Mouse (Mus musculus): Measurements from ENCODE around the gene Cops7b. TPM values are rescaled to one million over a fixed set of nuclear protein-coding genes. Genes with fewer than 3 reads are reported as not detected.
"Not testable (repeated sequence)": the region's sequence is repeated elsewhere in the genome, so short reads cannot be mapped to it uniquely, and the experiment has no call there.

Gene Cops7b
- 26.9 and 28.2 TPM in 2 replicates for polyA plus RNA-seq (2015; fragmentation: Nextera tagmentation; extraction: Ambion mirVana)

DNA sequence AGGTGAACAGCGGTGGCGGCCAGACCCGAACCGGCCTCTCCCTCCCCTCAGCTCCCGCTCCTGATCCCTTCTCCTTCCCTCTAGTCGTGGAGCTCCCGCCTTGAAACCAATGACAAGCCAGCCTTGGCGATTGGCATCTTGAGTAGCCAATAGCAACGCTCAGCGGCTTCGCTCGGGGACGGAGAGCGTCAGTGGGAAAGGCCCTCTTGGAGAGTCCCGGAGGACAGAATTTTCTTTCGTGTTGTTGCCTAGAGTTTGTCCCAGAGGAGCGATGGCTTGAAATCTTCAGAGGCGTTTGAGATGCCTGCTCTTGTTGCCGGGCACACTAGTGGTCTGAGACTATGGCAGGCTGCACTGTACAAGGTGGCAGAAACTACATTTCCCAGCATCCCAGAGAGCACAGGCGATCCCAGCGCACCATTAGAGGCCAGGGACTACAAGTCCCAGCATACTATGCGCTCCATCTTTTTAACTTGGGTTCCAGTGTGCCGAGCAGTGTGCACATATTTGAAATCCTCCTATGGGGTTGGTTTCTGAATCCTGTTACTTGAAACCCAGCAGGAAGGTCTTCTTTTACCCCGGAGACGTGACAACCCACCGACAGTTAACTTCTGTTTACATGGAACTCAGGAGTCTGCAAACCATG lies at the start of gene Cops7b, which contains the start of gene Pde6d:
Gene Cops7b, plus strand, starts transcription at position 454 of the 646 bp plus-strand sequence.
Gene Pde6d, minus strand, starts transcription at position 179 of the 646 bp plus-strand sequence.
- WGBS: 0% methylated on average over 26 of the region's 26 CpGs
- H3K27ac ChIP-seq (replicated peaks): peak within 1 kb of the TSS; percentile 63
- no peaks in the 10 kb centered on the region for H3K9me3 ChIP-seq
- H3K4me3 ChIP-seq: peak within 1 kb of the TSS; percentile 95
- peak; percentile 90 for ATAC-seq (ENCODE audit: extremely low read depth, insufficient number of reproducible peaks, low FRiP score, low TSS enrichment)
- peaks cover 5% of the 10 kb centered on the region; the same call in 1 of the 2 replicates for H3K36me3 ChIP-seq
- H3K4me2 ChIP-seq: peak within 1 kb of the TSS; percentile 82
- no peaks in the 10 kb centered on the region for H3K27me3 ChIP-seq (replicated peaks)
- peak within 1 kb of the TSS; percentile 95 for H3K9ac ChIP-seq
- H3K4me1 ChIP-seq: peaks cover 28% of the 10 kb centered on the region

GRCm38 (mm10) chr1:86533411-86534130 lies 49.1 kb upstream of the Cops7b start:
- Histone ChIP-seq H3K36me3 (peaks cover 31% of the 10 kb centered on the region), H3K27me3 (replicated peaks) (no peaks in the 10 kb centered on the region), H3K9ac (no peak overlapping the region), H3K27ac (replicated peaks) (no peak overlapping the region), H3K4me2 (no peak overlapping the region), H3K4me1 (peaks cover 34% of the 10 kb centered on the region), H3K4me3 (no peak overlapping the region), H3K9me3 (no peaks in the 10 kb centered on the region)
- ATAC-seq (ENCODE audit: extremely low read depth, insufficient number of reproducible peaks, low FRiP score, low TSS enrichment): no peak
- WGBS: 82% methylated on average over 6 of the region's 6 CpGs

GRCm38 (mm10) chr1:86538383-86538782 lies 44.3 kb upstream of the Cops7b start:
- no peak overlapping the region for H3K4me3 ChIP-seq
- H3K9me3 ChIP-seq: no peaks in the 10 kb centered on the region
- H3K4me1 ChIP-seq: no peaks in the 10 kb centered on the region
- H3K4me2 ChIP-seq: no peak overlapping the region
- H3K27me3 ChIP-seq (replicated peaks): no peaks in the 10 kb centered on the region
- peaks cover 29% of the 10 kb centered on the region for H3K36me3 ChIP-seq
- no peak overlapping the region for H3K9ac ChIP-seq
- WGBS: 48% methylated on average over 3 of the region's 3 CpGs
- H3K27ac ChIP-seq (replicated peaks): no peak overlapping the region
- ATAC-seq (ENCODE audit: extremely low read depth, insufficient number of reproducible peaks, low FRiP score, low TSS enrichment): no peak

DNA sequence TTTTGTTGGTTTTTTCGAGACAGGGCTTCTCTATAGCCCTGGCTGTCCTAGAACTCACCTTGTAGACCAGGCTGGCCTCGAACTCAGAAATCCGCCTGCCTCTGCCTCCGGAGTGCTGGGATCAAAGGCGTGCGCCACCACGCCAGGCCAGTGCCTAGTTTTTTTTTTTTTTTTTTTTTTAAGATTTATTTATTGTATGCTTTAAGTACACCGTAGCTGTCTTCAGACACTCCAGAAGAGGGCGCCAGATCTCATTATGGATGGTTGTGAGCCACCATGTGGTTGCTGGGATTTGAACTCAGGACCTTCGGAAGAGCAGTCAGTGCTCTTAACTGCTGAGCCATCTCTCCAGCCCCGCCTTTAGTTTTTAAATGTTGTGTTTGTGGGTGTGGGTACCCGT lies 43.1 kb upstream of the Cops7b start:
- H3K36me3 ChIP-seq: peaks cover 34% of the 10 kb centered on the region
- not testable (repeated sequence) for H3K9ac ChIP-seq; H3K9me3 ChIP-seq; ATAC-seq (ENCODE audit: extremely low read depth, insufficient number of reproducible peaks, low FRiP score, low TSS enrichment); H3K27me3 ChIP-seq (replicated peaks); H3K4me3 ChIP-seq; H3K4me2 ChIP-seq; H3K4me1 ChIP-seq; H3K27ac ChIP-seq (replicated peaks)
- WGBS: 86% methylated on average over 12 of the region's 12 CpGs

GRCm38 (mm10) chr1:86542584-86542983 lies 40.1 kb upstream of the Cops7b start:
- Histone ChIP-seq H3K36me3 (peaks cover 64% of the 10 kb centered on the region), H3K27ac (replicated peaks) (no peak overlapping the region), H3K4me2 (no peak overlapping the region), H3K9ac (no peak overlapping the region), H3K9me3 (no peaks in the 10 kb centered on the region), H3K27me3 (replicated peaks) (no peaks in the 10 kb centered on the region), H3K4me1 (no peaks in the 10 kb centered on the region), H3K4me3 (no peak overlapping the region)
- no peak for ATAC-seq (ENCODE audit: extremely low read depth, insufficient number of reproducible peaks, low FRiP score, low TSS enrichment)
- WGBS: 80% methylated on average over 2 of the region's 2 CpGs

DNA sequence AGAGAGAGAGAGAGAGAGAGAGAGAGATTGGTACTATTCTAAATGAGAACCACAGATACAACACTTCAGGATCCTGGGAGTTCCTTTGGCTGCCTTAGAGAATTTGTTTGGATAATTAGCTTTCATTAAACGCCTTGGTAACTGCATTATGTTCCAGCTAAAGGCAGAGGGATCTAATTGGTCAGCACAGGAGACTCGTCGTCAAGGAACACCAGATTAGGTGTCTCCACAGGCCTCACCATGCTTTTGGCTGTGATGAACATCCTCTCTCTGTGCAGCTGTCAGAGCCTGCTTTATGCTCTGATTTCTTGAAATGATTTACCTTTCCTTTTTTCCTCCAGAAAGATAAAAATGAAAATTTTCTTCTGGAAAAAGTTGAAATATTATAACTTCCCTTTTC lies 35.9 kb upstream of the Cops7b start:
- Histone ChIP-seq H3K9me3 (no peaks in the 10 kb centered on the region), H3K27ac (replicated peaks) (no peak overlapping the region), H3K4me1 (peaks cover 11% of the 10 kb centered on the region), H3K9ac (no peak overlapping the region), H3K27me3 (replicated peaks) (no peaks in the 10 kb centered on the region), H3K36me3 (peaks cover 72% of the 10 kb centered on the region), H3K4me2 (no peak overlapping the region), H3K4me3 (no peak overlapping the region)
- no peak for ATAC-seq (ENCODE audit: extremely low read depth, insufficient number of reproducible peaks, low FRiP score, low TSS enrichment)
- 76% methylated on average over 3 of the region's 3 CpGs for WGBS

- Histone ChIP-seq H3K36me3 (peaks cover 37% of the 10 kb centered on the region), H3K27ac (replicated peaks) (no peak overlapping the region), H3K4me2 (no peak overlapping the region), H3K4me3 (no peak overlapping the region), H3K9ac (no peak overlapping the region), H3K9me3 (no peaks in the 10 kb centered on the region), H3K27me3 (replicated peaks) (no peaks in the 10 kb centered on the region), H3K4me1 (peaks cover 15% of the 10 kb centered on the region)
- no peak for ATAC-seq (ENCODE audit: extremely low read depth, insufficient number of reproducible peaks, low FRiP score, low TSS enrichment)
- WGBS: 63% methylated on average over 4 of the region's 4 CpGs
Measured at GRCm38 (mm10) chr1:86551299-86551698, 31.4 kb upstream of the Cops7b start.

GRCm38 (mm10) chr1:86551877-86552276 lies 30.8 kb upstream of the Cops7b start:
- Histone ChIP-seq H3K4me3 (no peak overlapping the region), H3K27me3 (replicated peaks) (no peaks in the 10 kb centered on the region), H3K36me3 (peaks cover 36% of the 10 kb centered on the region), H3K27ac (replicated peaks) (no peak overlapping the region), H3K9ac (no peak overlapping the region), H3K9me3 (no peaks in the 10 kb centered on the region), H3K4me2 (no peak overlapping the region), H3K4me1 (peaks cover 15% of the 10 kb centered on the region)
- no peak for ATAC-seq (ENCODE audit: extremely low read depth, insufficient number of reproducible peaks, low FRiP score, low TSS enrichment)
- WGBS: 38% methylated on average over 2 of the region's 2 CpGs

- Histone ChIP-seq H3K4me1 (peaks cover 22% of the 10 kb centered on the region), H3K36me3 (peaks cover 35% of the 10 kb centered on the region), H3K4me3 (no peak overlapping the region), H3K4me2 (no peak overlapping the region), H3K27me3 (replicated peaks) (no peaks in the 10 kb centered on the region), H3K9me3 (no peaks in the 10 kb centered on the region), H3K9ac (no peak overlapping the region), H3K27ac (replicated peaks) (no peak overlapping the region)
- ATAC-seq (ENCODE audit: extremely low read depth, insufficient number of reproducible peaks, low FRiP score, low TSS enrichment): no peak
- WGBS: 79% methylated on average over 3 of the region's 3 CpGs
Measured at GRCm38 (mm10) chr1:86555665-86556064, 27.0 kb upstream of the Cops7b start.

- Histone ChIP-seq H3K4me3 (no peak overlapping the region), H3K9me3 (no peaks in the 10 kb centered on the region), H3K27me3 (replicated peaks) (no peaks in the 10 kb centered on the region), H3K4me1 (peaks cover 13% of the 10 kb centered on the region), H3K27ac (replicated peaks) (no peak overlapping the region), H3K9ac (no peak overlapping the region), H3K36me3 (peaks cover 44% of the 10 kb centered on the region), H3K4me2 (no peak overlapping the region)
- ATAC-seq (ENCODE audit: extremely low read depth, insufficient number of reproducible peaks, low FRiP score, low TSS enrichment): no peak
- WGBS: 44% methylated on average over 7 of the region's 7 CpGs
Measured at GRCm38 (mm10) chr1:86557872-86558271, 24.8 kb upstream of the Cops7b start.

DNA sequence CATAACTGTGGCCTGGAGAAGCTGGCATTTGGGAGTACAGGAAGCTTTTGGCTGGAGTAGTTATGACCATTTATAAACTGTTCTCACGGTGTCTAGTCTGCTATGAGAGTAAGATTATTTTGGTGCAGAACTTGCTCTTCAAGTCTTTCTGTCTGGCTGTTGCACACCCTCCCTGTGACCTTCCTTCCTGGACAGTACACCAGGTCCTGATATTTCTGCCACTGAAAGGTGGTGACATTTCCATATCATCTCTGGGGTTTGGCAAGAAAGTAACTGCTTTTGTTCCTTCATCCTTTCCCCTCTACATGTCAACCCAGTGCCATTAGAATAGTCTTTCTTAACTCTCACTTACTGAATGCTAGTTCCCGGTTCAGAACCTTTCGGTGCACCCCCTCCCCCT lies 23.5 kb upstream of the Cops7b start:
- no peak overlapping the region for H3K9ac ChIP-seq
- WGBS: 68% methylated on average over 3 of the region's 3 CpGs
- H3K4me2 ChIP-seq: no peak overlapping the region
- H3K9me3 ChIP-seq: no peaks in the 10 kb centered on the region
- H3K4me1 ChIP-seq: peaks cover 13% of the 10 kb centered on the region
- H3K36me3 ChIP-seq: peaks cover 58% of the 10 kb centered on the region
- 0 out of 2 replicates have a peak overlapping the region, but pooled peaks have one; percentile 8 for H3K27ac ChIP-seq (replicated peaks)
- no peak for ATAC-seq (ENCODE audit: extremely low read depth, insufficient number of reproducible peaks, low FRiP score, low TSS enrichment)
- no peak overlapping the region for H3K4me3 ChIP-seq
- no peaks in the 10 kb centered on the region for H3K27me3 ChIP-seq (replicated peaks)

Measured in heart, embryonic 13.5 days (tissue).